Mouse (Mus musculus): ENCODE data around the gene Zfp790. TPM values are rescaled to one million over a fixed set of nuclear protein-coding genes. Genes with fewer than 3 reads are reported as not detected.
A peak's percentile ranks its signal among the peaks of the same experiment; 100 is the strongest.

Gene Zfp790
- polyA plus RNA-seq, 1 experiment from 2014 or later: 10.9 TPM

- no peak for ATAC-seq (ENCODE audit: insufficient number of reproducible peaks, low FRiP score)
- peak overlapping the region; percentile 61 for H3K9ac ChIP-seq
- peaks cover 7% of the 10 kb centered on the region for H3K4me1 ChIP-seq (replicated peaks)
- H3K27me3 ChIP-seq (replicated peaks): no peaks in the 10 kb centered on the region
- peak overlapping the region; percentile 80 for H3K4me2 ChIP-seq
- no peaks in the 10 kb centered on the region for H3K9me3 ChIP-seq (replicated peaks)
- peaks cover 47% of the 10 kb centered on the region for H3K36me3 ChIP-seq
- no peak overlapping the region for H3K27ac ChIP-seq (ENCODE audit: poor library complexity, severe bottlenecking)
- 76% methylated on average over 5 of the region's 5 CpGs for whole genome bisulfite sequencing
- peak overlapping the region; percentile 91 for H3K4me3 ChIP-seq
Observed at GRCm38 (mm10) chr7:29785888-29786287, 30.0 kb upstream of the Zfp790 start.

- 0 out of 2 replicates have a peak overlapping the region, but pooled peaks have one; percentile 21 for H3K9ac ChIP-seq
- ATAC-seq (ENCODE audit: insufficient number of reproducible peaks, low FRiP score): no peak
- H3K27ac ChIP-seq (ENCODE audit: poor library complexity, severe bottlenecking): no peak overlapping the region
- H3K4me1 ChIP-seq (replicated peaks): no peaks in the 10 kb centered on the region
- peaks cover 26% of the 10 kb centered on the region for H3K27me3 ChIP-seq (replicated peaks)
- peaks cover 62% of the 10 kb centered on the region for H3K36me3 ChIP-seq
- peak overlapping the region; percentile 55 for H3K4me2 ChIP-seq
- H3K4me3 ChIP-seq: peak overlapping the region; percentile 27
- WGBS: 19% methylated on average over 27 of the region's 27 CpGs
- peaks cover 35% of the 10 kb centered on the region for H3K9me3 ChIP-seq (replicated peaks)
Observed at GRCm38 (mm10) chr7:29792906-29793305, 23.0 kb upstream of the Zfp790 start.

GRCm38 (mm10) chr7:29807046-29807445 lies 8.9 kb upstream of the Zfp790 start:
- 73% methylated on average over 5 of the region's 5 CpGs for WGBS
- no peak for ATAC-seq (ENCODE audit: insufficient number of reproducible peaks, low FRiP score)

GRCm38 (mm10) chr7:29812244-29812643 lies 3.7 kb upstream of the Zfp790 start:
- no peak for ATAC-seq (ENCODE audit: insufficient number of reproducible peaks, low FRiP score)
- Histone ChIP-seq H3K9me3 (replicated peaks) (no peaks in the 10 kb centered on the region), H3K9ac (no peak overlapping the region), H3K27ac (ENCODE audit: poor library complexity, severe bottlenecking) (no peak overlapping the region), H3K27me3 (replicated peaks) (no peaks in the 10 kb centered on the region), H3K4me2 (no peak overlapping the region), H3K36me3 (no peaks in the 10 kb centered on the region), H3K4me1 (replicated peaks) (peaks cover 16% of the 10 kb centered on the region), H3K4me3 (no peak overlapping the region)
- WGBS: 85% methylated on average over 1 of the region's 1 CpGs

More at GRCm38 (mm10) chr7:29807046-29807445, 8.9 kb upstream of the Zfp790 start:
- no peak overlapping the region for H3K4me3 ChIP-seq
- H3K9me3 ChIP-seq (replicated peaks): no peaks in the 10 kb centered on the region
- H3K36me3 ChIP-seq: no peaks in the 10 kb centered on the region
- H3K27me3 ChIP-seq (replicated peaks): no peaks in the 10 kb centered on the region
- no peak overlapping the region for H3K9ac ChIP-seq
- no peak overlapping the region for H3K27ac ChIP-seq (ENCODE audit: poor library complexity, severe bottlenecking)
- no peaks in the 10 kb centered on the region for H3K4me1 ChIP-seq (replicated peaks)
- H3K4me2 ChIP-seq: no peak overlapping the region

GRCm38 (mm10) chr7:29814381-29814780 lies 1.5 kb upstream of the Zfp790 start:
- Histone ChIP-seq H3K4me2 (no peak overlapping the region), H3K9ac (no peak overlapping the region), H3K4me1 (replicated peaks) (peaks cover 28% of the 10 kb centered on the region), H3K36me3 (0 out of 2 replicates have a peak, but pooled peaks cover 6% of the 10 kb centered on the region), H3K27me3 (replicated peaks) (no peaks in the 10 kb centered on the region), H3K4me3 (no peak overlapping the region), H3K9me3 (replicated peaks) (no peaks in the 10 kb centered on the region), H3K27ac (ENCODE audit: poor library complexity, severe bottlenecking) (no peak overlapping the region)
- no peak for ATAC-seq (ENCODE audit: insufficient number of reproducible peaks, low FRiP score)
- WGBS: 83% methylated on average over 2 of the region's 2 CpGs

- H3K4me2 ChIP-seq: peak overlapping the region; percentile 90
- peaks cover 31% of the 10 kb centered on the region for H3K4me1 ChIP-seq (replicated peaks)
- H3K27me3 ChIP-seq (replicated peaks): no peaks in the 10 kb centered on the region
- 2% methylated on average over 12 of the region's 12 CpGs for WGBS
- peak overlapping the region; percentile 63 for H3K27ac ChIP-seq (ENCODE audit: poor library complexity, severe bottlenecking)
- H3K9ac ChIP-seq: peak overlapping the region; percentile 86
- H3K9me3 ChIP-seq (replicated peaks): no peaks in the 10 kb centered on the region
- 0 out of 2 replicates have a peak, but pooled peaks cover 6% of the 10 kb centered on the region for H3K36me3 ChIP-seq
- H3K4me3 ChIP-seq: peak overlapping the region; percentile 67
- ATAC-seq (ENCODE audit: insufficient number of reproducible peaks, low FRiP score): peak; percentile 34
Observed at GRCm38 (mm10) chr7:29815061-29815784, 691 bp upstream of the Zfp790 start.

GRCm38 (mm10) chr7:29818619-29819254 lies 2.8 kb downstream of the Zfp790 start:
- H3K36me3 ChIP-seq: peaks cover 37% of the 10 kb centered on the region
- ATAC-seq (ENCODE audit: insufficient number of reproducible peaks, low FRiP score): peak; percentile 72
- no peaks in the 10 kb centered on the region for H3K27me3 ChIP-seq (replicated peaks)
- H3K9ac ChIP-seq: peak overlapping the region; percentile 80
- H3K4me1 ChIP-seq (replicated peaks): peaks cover 31% of the 10 kb centered on the region
- H3K4me2 ChIP-seq: peak overlapping the region; percentile 79
- no peaks in the 10 kb centered on the region for H3K9me3 ChIP-seq (replicated peaks)
- 2% methylated on average over 12 of the region's 12 CpGs for WGBS
- peak overlapping the region; percentile 68 for H3K4me3 ChIP-seq
- H3K27ac ChIP-seq (ENCODE audit: poor library complexity, severe bottlenecking): peak overlapping the region; percentile 52

GRCm38 (mm10) chr7:29828001-29828400 lies 12.1 kb downstream of the Zfp790 start:
- Histone ChIP-seq H3K9ac (no peak overlapping the region), H3K4me2 (no peak overlapping the region), H3K4me3 (no peak overlapping the region), H3K4me1 (replicated peaks) (no peaks in the 10 kb centered on the region), H3K9me3 (replicated peaks) (no peaks in the 10 kb centered on the region; the same call in none of the 2 replicates), H3K27me3 (replicated peaks) (no peaks in the 10 kb centered on the region), H3K27ac (ENCODE audit: poor library complexity, severe bottlenecking) (no peak overlapping the region), H3K36me3 (peaks cover 86% of the 10 kb centered on the region)
- no peak for ATAC-seq (ENCODE audit: insufficient number of reproducible peaks, low FRiP score)
- WGBS: 93% methylated on average over 12 of the region's 12 CpGs

- Histone ChIP-seq H3K4me3 (no peak overlapping the region), H3K9me3 (replicated peaks) (no peaks in the 10 kb centered on the region; the same call in none of the 2 replicates), H3K36me3 (peaks cover 77% of the 10 kb centered on the region), H3K4me1 (replicated peaks) (no peaks in the 10 kb centered on the region), H3K27ac (ENCODE audit: poor library complexity, severe bottlenecking) (no peak overlapping the region), H3K27me3 (replicated peaks) (no peaks in the 10 kb centered on the region), H3K9ac (no peak overlapping the region), H3K4me2 (no peak overlapping the region)
- WGBS: 91% methylated on average over 12 of the region's 12 CpGs
- ATAC-seq (ENCODE audit: insufficient number of reproducible peaks, low FRiP score): no peak
Observed at GRCm38 (mm10) chr7:29829804-29830203, 13.9 kb downstream of the Zfp790 start.

- Histone ChIP-seq H3K27me3 (replicated peaks) (no peaks in the 10 kb centered on the region), H3K36me3 (peaks cover 16% of the 10 kb centered on the region), H3K27ac (ENCODE audit: poor library complexity, severe bottlenecking) (no peak overlapping the region), H3K4me1 (replicated peaks) (no peaks in the 10 kb centered on the region), H3K4me2 (no peak overlapping the region), H3K9me3 (replicated peaks) (0 out of 2 replicates have a peak, but pooled peaks cover 5% of the 10 kb centered on the region), H3K9ac (no peak overlapping the region), H3K4me3 (no peak overlapping the region)
- 88% methylated on average over 1 of the region's 1 CpGs for WGBS
- ATAC-seq (ENCODE audit: insufficient number of reproducible peaks, low FRiP score): no peak
Observed at GRCm38 (mm10) chr7:29836816-29837215, 20.9 kb downstream of the Zfp790 start.

- H3K36me3 ChIP-seq: peaks cover 8% of the 10 kb centered on the region
- 73% methylated on average over 3 of the region's 3 CpGs for WGBS
- H3K9me3 ChIP-seq (replicated peaks): 0 out of 2 replicates have a peak, but pooled peaks cover 5% of the 10 kb centered on the region
- no peak for ATAC-seq (ENCODE audit: insufficient number of reproducible peaks, low FRiP score)
- no peak overlapping the region for H3K27ac ChIP-seq (ENCODE audit: poor library complexity, severe bottlenecking)
- H3K27me3 ChIP-seq (replicated peaks): no peaks in the 10 kb centered on the region
- H3K4me1 ChIP-seq (replicated peaks): no peaks in the 10 kb centered on the region
- no peak overlapping the region for H3K9ac ChIP-seq
- no peak overlapping the region for H3K4me3 ChIP-seq
- H3K4me2 ChIP-seq: no peak overlapping the region
Observed at GRCm38 (mm10) chr7:29839256-29839655, 23.3 kb downstream of the Zfp790 start.
